Mouse (Mus musculus) kidney, postnatal 36 days (tissue): Measurements from ENCODE around the gene Pdlim1.

ENCODE experiments used
- DNase-seq, 2 experiments: peaks; one replicate each; pipeline ENCODE4 v3.0.0; 2021 to 2022; ENCODE audit warnings: mixed read lengths in 2 of 2

Pdlim1 gene

GRCm38 (mm10) chr19:40283415-40283814, 11.8 kb upstream of the Pdlim1 start:
- no peak for DNase-seq

- no peak for DNase-seq
Measured at GRCm38 (mm10) chr19:40278372-40279023, 6.9 kb upstream of the Pdlim1 start.

GRCm38 (mm10) chr19:40277494-40277893, 5.9 kb upstream of the Pdlim1 start:
- DNase-seq, result no peak

GRCm38 (mm10) chr19:40275401-40276188, 4.0 kb upstream of the Pdlim1 start:
- peak; percentile 37 to 49 for DNase-seq

GRCm38 (mm10) chr19:40272674-40273073, 1.0 kb upstream of the Pdlim1 start:
- no peak for DNase-seq

GRCm38 (mm10) chr19:40270351-40271307, 1.0 kb downstream of the Pdlim1 start:
- peak in 1 of 2 experiments; percentile 43 for DNase-seq

- DNase-seq, result no peak
Measured at GRCm38 (mm10) chr19:40269526-40269925, 2.1 kb downstream of the Pdlim1 start.

- no peak for DNase-seq
Measured at GRCm38 (mm10) chr19:40268493-40268892, 3.1 kb downstream of the Pdlim1 start.

- no peak for DNase-seq
Measured at GRCm38 (mm10) chr19:40267380-40267779, 4.3 kb downstream of the Pdlim1 start.

- no peak for DNase-seq
Measured at GRCm38 (mm10) chr19:40259485-40259884, 12.2 kb downstream of the Pdlim1 start.

GRCm38 (mm10) chr19:40257396-40257795, 14.2 kb downstream of the Pdlim1 start:
- no peak for DNase-seq

DNA sequence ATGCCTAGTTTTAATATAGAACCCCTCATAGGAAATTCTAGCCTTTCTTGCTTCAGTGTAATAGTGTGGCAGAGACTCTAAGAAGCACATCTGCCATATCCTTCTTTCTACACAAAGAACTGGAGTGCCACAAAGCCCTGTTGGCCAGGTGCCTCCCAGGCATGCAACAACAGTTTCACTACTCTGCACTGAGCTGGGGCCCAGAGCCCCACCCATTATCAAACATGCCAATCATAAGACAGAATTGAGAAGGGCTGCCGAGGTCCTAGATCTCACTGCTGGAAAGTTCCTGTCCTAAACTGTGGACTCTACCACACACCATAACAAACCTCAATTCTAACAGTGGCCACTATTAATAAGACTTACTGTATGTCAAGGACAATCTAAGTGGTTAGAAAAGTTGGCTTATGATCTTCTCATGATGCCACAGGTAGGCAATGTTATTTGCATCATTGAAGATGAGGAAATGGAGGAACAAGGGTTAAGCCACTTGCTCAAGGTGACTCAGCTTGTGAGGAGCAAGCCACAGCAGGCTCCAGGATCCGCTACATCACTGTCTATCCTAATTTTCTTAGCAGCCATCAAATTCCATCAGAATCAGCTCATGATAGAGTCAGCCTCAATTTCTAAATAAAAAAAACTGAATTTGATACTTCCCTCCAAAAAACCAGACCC, 15.1 kb downstream of the Pdlim1 start:
- no peak for DNase-seq

GRCm38 (mm10) chr19:40255561-40255960, 16.1 kb downstream of the Pdlim1 start:
- no peak for DNase-seq

DNA sequence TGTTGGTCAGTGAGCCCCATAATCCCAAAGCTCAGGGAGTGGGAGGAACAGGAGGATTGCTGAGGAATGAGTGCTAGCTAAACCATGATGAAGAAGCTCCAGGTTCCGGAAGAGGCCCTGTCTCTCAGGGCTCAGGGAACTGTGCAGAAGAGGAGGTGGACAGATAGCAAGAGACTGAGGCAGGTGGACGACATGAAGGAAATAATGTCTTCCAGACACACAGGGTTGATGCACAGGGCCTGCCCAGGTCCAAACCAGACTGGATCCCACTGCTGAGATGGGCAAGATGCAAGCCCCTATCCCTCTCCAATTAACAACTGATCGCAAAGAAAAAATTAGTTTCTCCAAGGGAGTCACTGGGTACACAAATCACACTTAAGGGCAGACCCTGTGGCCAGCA, 16.9 kb downstream of the Pdlim1 start:
- no peak for DNase-seq

GRCm38 (mm10) chr19:40253768-40254167, 17.9 kb downstream of the Pdlim1 start:
- DNase-seq, result no peak

- no peak for DNase-seq
Measured at GRCm38 (mm10) chr19:40251115-40251514, 20.5 kb downstream of the Pdlim1 start.

GRCm38 (mm10) chr19:40249352-40249751, 22.3 kb downstream of the Pdlim1 start:
- DNase-seq, result no peak

- DNase-seq, result no peak
Measured at GRCm38 (mm10) chr19:40248476-40248875, 23.2 kb downstream of the Pdlim1 start.

DNA sequence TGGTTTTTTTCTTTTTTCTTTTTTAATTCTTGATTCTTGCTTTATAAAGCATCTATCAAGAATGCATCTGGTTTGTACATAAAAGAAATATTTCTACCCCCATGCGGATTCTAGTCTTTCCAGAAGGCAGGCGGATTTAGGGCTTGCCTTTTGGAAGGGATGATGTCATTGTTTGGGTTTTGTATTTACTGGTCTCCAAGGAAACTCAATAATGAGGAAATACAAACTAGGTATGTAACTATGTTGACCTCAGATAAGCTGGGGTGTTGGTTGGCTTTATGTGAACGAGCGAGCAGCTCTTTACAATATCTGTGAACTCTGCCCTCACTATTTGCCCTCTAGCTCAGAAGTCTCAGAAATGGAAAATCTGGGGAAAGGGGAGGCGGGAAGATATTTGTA, 24.4 kb downstream of the Pdlim1 start:
- DNase-seq, result no peak

DNA sequence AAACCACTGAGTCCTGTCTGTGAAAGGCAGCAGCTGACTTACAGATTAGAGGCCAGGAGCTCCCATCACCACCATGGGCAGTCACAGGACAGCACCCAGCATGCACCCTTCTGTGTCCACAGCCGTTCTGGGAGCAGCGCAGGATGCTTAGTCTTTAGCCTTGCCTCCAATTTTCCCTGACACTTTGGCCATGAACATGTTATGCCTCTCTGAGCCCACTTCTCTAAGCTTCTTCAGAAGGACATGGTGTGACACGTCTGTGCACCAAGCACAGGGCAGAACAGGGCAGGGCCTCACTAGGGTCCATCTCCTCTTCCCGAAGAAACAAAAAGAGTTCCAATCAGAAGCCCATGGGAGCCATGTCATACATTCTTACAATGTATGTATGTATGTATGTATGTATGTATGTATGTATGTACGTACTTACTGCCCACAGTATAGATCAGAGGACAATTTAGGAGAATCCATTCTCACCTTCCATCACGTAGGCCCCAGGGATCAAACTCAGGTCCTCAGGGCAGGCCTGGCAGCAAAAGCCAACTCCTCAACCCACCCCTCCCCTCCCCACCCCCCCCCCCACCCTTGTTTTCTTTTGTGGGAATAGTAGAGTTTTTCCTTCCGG, 24.9 kb downstream of the Pdlim1 start:
- DNase-seq, result no peak

DNA sequence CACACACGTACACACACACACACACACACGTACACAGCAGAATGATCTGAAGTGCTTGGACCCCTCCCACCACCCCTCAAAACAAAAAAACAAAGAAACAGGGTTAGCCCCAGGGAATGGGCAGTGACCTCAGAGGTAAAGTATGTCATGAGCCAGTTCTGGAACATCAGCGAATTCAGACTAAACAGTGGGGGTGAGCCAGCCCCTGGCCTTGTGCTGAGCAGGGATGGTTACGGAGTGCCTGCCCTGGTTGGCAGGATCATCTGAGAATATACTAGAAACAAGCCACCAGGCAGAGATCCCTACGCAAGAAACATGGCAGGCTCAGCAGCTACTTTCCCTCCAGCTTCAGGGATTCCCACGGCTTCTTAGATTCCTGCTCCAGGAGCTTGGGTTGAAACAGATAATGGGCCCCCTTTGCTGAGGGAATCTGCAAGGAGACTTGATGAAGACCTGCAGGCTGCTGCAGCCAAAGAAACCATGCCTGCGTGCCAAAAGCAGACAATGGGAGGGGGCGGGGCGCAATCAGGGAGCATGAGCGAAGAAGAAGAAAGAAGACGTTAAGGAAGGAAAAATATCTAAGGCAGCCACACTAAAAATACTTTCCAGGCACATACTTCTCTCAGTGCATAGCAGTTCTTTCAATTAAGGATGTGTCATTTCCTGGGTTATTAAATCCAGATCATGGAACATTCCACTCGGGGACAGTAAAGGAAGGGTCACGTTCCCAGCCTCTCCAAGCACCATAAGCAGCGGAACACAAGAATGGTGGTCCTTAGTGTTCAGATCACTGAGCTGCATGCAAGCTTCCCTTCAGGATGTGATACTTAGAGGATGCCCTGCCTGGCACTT, 30.6 kb downstream of the Pdlim1 start:
- DNase-seq, result no peak
